Comparison of ENCODE assay signal across 26 mouse cellular contexts in genomic region chrX:142959674-142960307, GRCm38 (mm10). TPM values are rescaled to one million over a fixed set of nuclear protein-coding genes. Genes with fewer than 3 reads are reported as not detected.
DNase-seq lines count a peak whose midpoint lies in the region; ATAC-seq and TF ChIP-seq lines count a peak whose summit lies in the region.
"Had no signal": no experiment of that assay in that cellular context is flagged by ENCODE, and none has a peak within 500 bp of the region (broad histone marks: within the 10 kb centered on the region; RNA-seq: fewer than 3 reads in every experiment).

No protein-coding gene starts in this region.

- peak; percentile 37 to 60; a peak in 3 of 4 replicates for TF ChIP-seq EP300 in MEL (IDR thresholded peaks at IDR 0.05; ENCODE audit: low read depth in 1 of 2, low read length in 2 of 2)

- no peak overlapping the region for H3K4me2 ChIP-seq in intestine, embryonic 16.5 days (ENCODE audit: low read depth, low read length)
- no peak overlapping the region for H3K4me2 ChIP-seq in hindbrain, embryonic 11.5 days (replicated peaks; ENCODE audit: low read depth, low read length)
- H3K4me2 ChIP-seq: heart, embryonic 12.5 days; heart, embryonic 15.5 days; hindbrain, embryonic 14.5 days had no signal

- H3K4me1 ChIP-seq in MEL (ENCODE audit: control insufficient read depth in 1 of 2, insufficient read depth in 2 of 2, low read length in 2 of 2), result peaks cover 10 to 16% of the 10 kb centered on the region in 2 experiments
- H3K4me1 ChIP-seq in intestine, embryonic 16.5 days (ENCODE audit: control insufficient read depth, insufficient read depth, low read length), result no peaks in the 10 kb centered on the region
- H3K4me1 ChIP-seq in hindbrain, embryonic 11.5 days (replicated peaks; ENCODE audit: control insufficient read depth, insufficient read depth, low read length), result no peaks in the 10 kb centered on the region
- H3K4me1 ChIP-seq: heart, embryonic 15.5 days had no signal

- H3K79me2 ChIP-seq in MEL (ENCODE audit: control insufficient read depth, insufficient read depth, low read length, poor library complexity), result peaks cover 46% of the 10 kb centered on the region

- no peak overlapping the region for H3K27ac ChIP-seq in MEL (ENCODE audit: control insufficient read depth, low read depth, low read length)
- no peak overlapping the region for H3K27ac ChIP-seq in intestine, embryonic 16.5 days (ENCODE audit: low read length)
- no peak overlapping the region for H3K27ac ChIP-seq in hindbrain, embryonic 11.5 days (ENCODE audit: low read depth, low read length)
- H3K27ac ChIP-seq: forebrain, embryonic 10.5 days; heart, embryonic 15.5 days; hindbrain, embryonic 10.5 days; hindbrain, embryonic 14.5 days; hindbrain, postnatal 0 days had no signal

- H3K9ac ChIP-seq in MEL (ENCODE audit: control insufficient read depth, low read depth, low read length, poor library complexity, severe bottlenecking), result no peak overlapping the region
- no peak overlapping the region for H3K9ac ChIP-seq in intestine, embryonic 16.5 days (ENCODE audit: low read depth, low read length)
- H3K9ac ChIP-seq in hindbrain, embryonic 11.5 days (ENCODE audit: low read depth, low read length), result no peak overlapping the region
- H3K9ac ChIP-seq: forebrain, postnatal 0 days; heart, embryonic 12.5 days; heart, embryonic 15.5 days; hindbrain, embryonic 14.5 days had no signal

- no peaks in the 10 kb centered on the region for H3K27me3 ChIP-seq in MEL (ENCODE audit: control insufficient read depth in 1 of 2, insufficient read depth in 2 of 2, low read length in 2 of 2)
- no peaks in the 10 kb centered on the region for H3K27me3 ChIP-seq in intestine, embryonic 16.5 days (replicated peaks; ENCODE audit: control insufficient read depth, insufficient read depth, low read length)
- H3K27me3 ChIP-seq in hindbrain, embryonic 11.5 days (ENCODE audit: control insufficient read depth, insufficient read depth, low read length), result no peaks in the 10 kb centered on the region
- H3K27me3 ChIP-seq: heart, embryonic 12.5 days; heart, embryonic 15.5 days had no signal

- peaks cover 0 to 40% of the 10 kb centered on the region in 2 experiments; a peak in 3 of 4 replicates for H3K36me3 ChIP-seq in MEL (ENCODE audit: control insufficient read depth in 1 of 2, insufficient read depth in 2 of 2, low read length in 2 of 2)
- no peaks in the 10 kb centered on the region for H3K36me3 ChIP-seq in intestine, embryonic 16.5 days (ENCODE audit: control insufficient read depth, insufficient read depth, low read length)
- no peaks in the 10 kb centered on the region for H3K36me3 ChIP-seq in hindbrain, embryonic 11.5 days (ENCODE audit: control insufficient read depth, insufficient read depth, low read length)
- H3K36me3 ChIP-seq: forebrain, embryonic 10.5 days; heart, embryonic 12.5 days; heart, embryonic 15.5 days; hindbrain, embryonic 10.5 days had no signal

- no peak overlapping the region for H3K4me3 ChIP-seq in MEL (ENCODE audit: control insufficient read depth in 1 of 2, insufficient read depth in 1 of 2, low read depth in 2 of 2, low read length in 2 of 2)
- no peak overlapping the region for H3K4me3 ChIP-seq in intestine, embryonic 16.5 days (ENCODE audit: low read length)
- H3K4me3 ChIP-seq in hindbrain, embryonic 11.5 days (ENCODE audit: low read depth, low read length), result no peak overlapping the region
- H3K4me3 ChIP-seq: forebrain, embryonic 10.5 days; heart, embryonic 12.5 days; heart, embryonic 15.5 days; hindbrain, embryonic 10.5 days had no signal

- TF ChIP-seq POLR2A in MEL (IDR thresholded peaks at IDR 0.05; ENCODE audit: control insufficient read depth in 1 of 2, insufficient read depth in 1 of 2, low read depth in 1 of 2, low read length in 2 of 2, poor library complexity in 1 of 2), result no peak

- TF ChIP-seq RAD21 in MEL (IDR thresholded peaks at IDR 0.05; ENCODE audit: low read depth, low read length), result no peak

- H3K9me3 ChIP-seq in MEL (replicated peaks; ENCODE audit: insufficient read depth, low read length), result no peaks in the 10 kb centered on the region
- no peaks in the 10 kb centered on the region for H3K9me3 ChIP-seq in intestine, embryonic 16.5 days (ENCODE audit: control insufficient read depth, low read length)
- no peaks in the 10 kb centered on the region for H3K9me3 ChIP-seq in hindbrain, embryonic 11.5 days (ENCODE audit: control insufficient read depth, low read length)
- H3K9me3 ChIP-seq: forebrain, embryonic 10.5 days; heart, embryonic 12.5 days; heart, embryonic 15.5 days; hindbrain, embryonic 10.5 days had no signal

- no peak for DNase-seq in frontal cortex, postnatal 36 days (ENCODE audit: low spot score in 2 of 2)
- DNase-seq in MEL (ENCODE audit: low read depth, low spot score), result peak; percentile 63
- DNase-seq in hindbrain, embryonic 11.5 days (ENCODE audit: low spot score), result no peak
- DNase-seq in heart, adult 11 months, result no peak
- DNase-seq: adrenal gland, postnatal 10 days; adrenal gland, postnatal 36 days; cerebellum, adult 18-20 months; cerebellum, adult 9-10 months; cerebellum, postnatal 14 days; forebrain, postnatal 0 days; gastrocnemius, postnatal 10 days; gastrocnemius, postnatal 36 days; heart, adult 18-20 months; heart, postnatal 10 days; heart, postnatal 36 days; kidney, adult 18-20 months had no signal

- ATAC-seq in frontal cortex, adult (ENCODE audit: low TSS enrichment), result 0 out of 2 replicates have a peak, but pooled peaks have one; percentile 13
- ATAC-seq in intestine, embryonic 16.5 days, result peak; percentile 71
- ATAC-seq in hindbrain, embryonic 11.5 days (ENCODE audit: low FRiP score), result no peak
- ATAC-seq: activated CD4-positive, CD25-positive, alpha-beta regulatory T cell, adult 4 months; forebrain, postnatal 0 days; hindbrain, postnatal 0 days; inflammation-experienced regulatory T-cells, adult 6 months had no signal

- 55% methylated on average over 4 of the region's 4 CpGs for WGBS in intestine, embryonic 16.5 days
- WGBS in hindbrain, embryonic 11.5 days, result 96% methylated on average over 4 of the region's 4 CpGs

- no peak for TF ChIP-seq CTCF in MEL (IDR thresholded peaks at IDR 0.05 in 2 of 3, conservative IDR thresholded peaks at IDR 0.05 in 1 of 3; ENCODE audit: control insufficient read depth in 1 of 3, insufficient read depth in 1 of 3, low read depth in 2 of 3, low read length in 3 of 3, poor library complexity in 1 of 3, severe bottlenecking in 1 of 3)

TF ChIP-seq in MEL, 35 proteins besides CTCF, POLR2A, EP300 and RAD21:
- TF ChIP-seq ZNF384 (IDR thresholded peaks at IDR 0.05; ENCODE audit: low read depth, low read length) (peak; percentile 31; the same call in 1 of the 2 replicates), SIN3A (IDR thresholded peaks at IDR 0.05; ENCODE audit: low read length) (peak; percentile 54), ELF1 (IDR thresholded peaks at IDR 0.05; ENCODE audit: low read depth, low read length) (peak; percentile 52; the same call in 1 of the 2 replicates), JUND (IDR thresholded peaks at IDR 0.05; ENCODE audit: low read depth, low read length) (peak; percentile 83; the same call in 1 of the 2 replicates), MYC (IDR thresholded peaks at IDR 0.05; ENCODE audit: low read depth, low read length) (0 out of 2 replicates have a peak, but pooled peaks have one; percentile 16), NELFE (IDR thresholded peaks at IDR 0.05; ENCODE audit: low read depth, low read length) (no peak), ETS1 (IDR thresholded peaks at IDR 0.05; ENCODE audit: low read depth, low read length) (peak; percentile 24; the same call in 1 of the 2 replicates), GATA1 (IDR thresholded peaks at IDR 0.05; ENCODE audit: low read depth, low read length) (0 out of 2 replicates have a peak, but pooled peaks have one; percentile 32), USF2 (IDR thresholded peaks at IDR 0.05; ENCODE audit: borderline replicate concordance in 1 of 2, insufficient read depth in 1 of 2, low read depth in 1 of 2, low read length in 2 of 2) (no peak)

RNA-seq across cellular contexts. Expression of gene Ammecr1, which starts 6.7 kb away (rescaled TPM):
- total RNA-seq in MEL (2012; rRNA removed), result 15.1 and 16.3 TPM in 2 replicates
- polyA plus RNA-seq in MEL (2012; ENCODE audit: insufficient read depth in 1 of 2, insufficient read length in 2 of 2, low read depth in 1 of 2, low replicate concordance in 2 of 2, missing spikeins in 1 of 2), result 10 to 100 TPM; 23.6 to 62.1 TPM
- 5.2 and 5.8 TPM in 2 replicates for polyA plus RNA-seq in intestine, embryonic 16.5 days (2015; fragmentation: Nextera tagmentation; extraction: Ambion mirVana)
- 12.3 and 15.0 TPM in 2 replicates for polyA plus RNA-seq in hindbrain, embryonic 11.5 days (2014; fragmentation: Nextera tagmentation; extraction: Ambion mirVana)
